Mouse (Mus musculus): Measurements from ENCODE around the gene Zfp874b. TPM values are rescaled to one million over a fixed set of nuclear protein-coding genes. Genes with fewer than 3 reads are reported as not detected.

Zfp874b gene
- polyA plus RNA-seq (2017; shearing (Covaris generic)): 10 to 100 TPM in 1 of 2 experiments, 1 to 10 TPM in 1; 10.0 to 15.0 TPM

DNA sequence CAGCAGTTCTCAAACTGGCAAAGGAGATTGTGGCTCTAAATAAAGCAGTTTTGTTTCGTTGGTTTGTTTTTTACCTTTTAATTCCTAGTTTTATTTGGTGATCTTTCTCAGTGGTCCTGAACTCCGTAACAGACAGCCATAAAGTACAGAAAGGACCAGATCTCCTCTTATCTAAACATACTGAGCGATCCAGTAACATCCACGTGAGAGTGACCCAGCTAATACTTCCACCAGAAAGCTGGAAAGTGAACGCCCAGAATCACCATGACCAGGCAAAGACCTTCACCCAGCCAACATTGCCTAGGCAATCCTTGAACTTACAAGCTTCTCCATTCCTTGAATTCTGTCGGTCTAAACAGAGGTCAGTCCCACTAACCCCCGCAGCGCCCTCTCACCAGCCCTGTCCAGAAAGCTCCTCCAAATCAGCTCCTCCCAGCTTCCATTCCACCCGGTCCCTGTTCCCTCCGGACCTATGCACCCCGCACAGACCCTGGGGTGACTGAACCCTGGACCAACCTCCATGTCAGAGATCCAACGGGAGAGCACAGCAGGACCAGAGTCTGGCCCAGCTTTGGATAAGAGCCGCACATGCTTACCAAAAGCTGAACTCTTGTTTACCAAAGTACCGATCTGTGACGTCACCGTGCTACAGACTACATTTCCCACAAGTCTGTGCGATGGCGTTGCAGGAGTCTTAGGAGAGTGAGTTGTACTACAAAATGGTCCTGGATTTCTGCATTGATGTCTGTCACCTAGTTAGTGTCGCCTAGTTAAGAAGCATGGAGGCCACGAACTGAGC is at the start of gene Zfp874b:
Gene Zfp874b, minus strand, starts transcription at position 634 of the 799 bp plus-strand sequence.

DNA sequence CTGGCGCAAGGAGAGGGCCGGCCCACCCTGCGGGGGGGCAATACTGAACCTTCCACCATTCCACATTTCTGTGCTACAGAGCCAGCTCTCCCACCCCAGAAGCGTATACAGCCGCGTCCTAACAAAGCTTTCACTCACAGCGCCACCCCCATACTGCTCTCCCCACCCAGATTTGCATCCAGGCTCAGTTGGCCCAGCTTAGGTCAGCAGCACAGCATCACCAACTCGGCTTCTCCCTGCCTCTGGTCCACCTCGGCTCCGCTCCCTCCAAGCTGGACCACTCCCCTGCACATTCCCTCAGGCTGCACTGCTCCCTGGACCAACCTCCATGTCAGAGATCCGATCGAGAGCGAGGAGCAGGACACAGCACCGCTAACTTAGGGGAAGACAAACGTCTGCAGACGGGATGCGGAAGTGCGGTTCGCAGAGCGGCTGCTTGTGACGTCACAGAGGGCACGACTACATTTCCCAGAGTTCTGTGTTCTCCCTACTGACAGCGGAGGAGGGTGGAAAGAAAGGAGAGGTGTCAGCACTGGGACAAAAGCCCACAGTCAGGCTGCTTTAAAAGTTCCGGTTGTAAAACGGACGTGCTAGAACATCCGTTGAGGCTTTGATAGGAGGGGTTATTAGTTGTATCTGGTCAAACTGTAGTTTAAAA is 41.8 kb upstream of the Zfp874b start, which contains the start of the genes Gm26965 and Zfp87:
Gene Gm26965, minus strand, starts transcription at position 399 of the 658 bp plus-strand sequence.
Gene Zfp87, minus strand, starts transcription at position 425 of the 658 bp plus-strand sequence.

DNA sequence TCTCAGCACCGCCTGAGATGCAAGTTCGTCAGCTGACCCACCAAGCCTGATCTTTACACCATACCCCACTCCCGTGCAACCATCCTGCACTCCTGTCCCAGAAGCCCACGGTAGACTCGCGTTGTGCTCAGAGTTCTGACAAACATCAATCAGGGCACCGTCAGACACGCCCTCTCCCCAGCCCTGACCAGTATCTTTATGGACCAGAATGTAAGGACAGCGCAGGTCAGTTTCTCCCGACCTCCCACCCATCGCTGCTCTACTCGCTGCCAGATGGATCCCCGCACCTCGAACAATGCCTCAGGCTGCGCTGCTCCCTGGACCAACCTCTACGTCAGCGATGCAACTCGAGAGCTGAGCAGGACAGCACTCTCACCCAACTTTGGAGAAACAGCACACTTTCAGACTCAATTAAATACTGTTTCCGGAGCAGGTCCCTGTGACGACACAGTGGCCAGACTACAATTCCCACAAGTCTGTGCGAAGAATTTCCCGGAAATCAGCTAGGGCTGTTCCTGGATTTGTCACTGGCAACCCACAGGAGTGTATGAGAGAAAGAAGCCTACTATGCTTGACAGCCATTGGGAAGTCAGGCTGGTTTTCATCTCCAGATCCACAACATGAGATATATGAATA is 16.1 kb upstream of the Zfp874b start, which contains the start of gene Zfp58:
Gene Zfp58, minus strand, starts transcription at position 472 of the 636 bp plus-strand sequence.

DNA sequence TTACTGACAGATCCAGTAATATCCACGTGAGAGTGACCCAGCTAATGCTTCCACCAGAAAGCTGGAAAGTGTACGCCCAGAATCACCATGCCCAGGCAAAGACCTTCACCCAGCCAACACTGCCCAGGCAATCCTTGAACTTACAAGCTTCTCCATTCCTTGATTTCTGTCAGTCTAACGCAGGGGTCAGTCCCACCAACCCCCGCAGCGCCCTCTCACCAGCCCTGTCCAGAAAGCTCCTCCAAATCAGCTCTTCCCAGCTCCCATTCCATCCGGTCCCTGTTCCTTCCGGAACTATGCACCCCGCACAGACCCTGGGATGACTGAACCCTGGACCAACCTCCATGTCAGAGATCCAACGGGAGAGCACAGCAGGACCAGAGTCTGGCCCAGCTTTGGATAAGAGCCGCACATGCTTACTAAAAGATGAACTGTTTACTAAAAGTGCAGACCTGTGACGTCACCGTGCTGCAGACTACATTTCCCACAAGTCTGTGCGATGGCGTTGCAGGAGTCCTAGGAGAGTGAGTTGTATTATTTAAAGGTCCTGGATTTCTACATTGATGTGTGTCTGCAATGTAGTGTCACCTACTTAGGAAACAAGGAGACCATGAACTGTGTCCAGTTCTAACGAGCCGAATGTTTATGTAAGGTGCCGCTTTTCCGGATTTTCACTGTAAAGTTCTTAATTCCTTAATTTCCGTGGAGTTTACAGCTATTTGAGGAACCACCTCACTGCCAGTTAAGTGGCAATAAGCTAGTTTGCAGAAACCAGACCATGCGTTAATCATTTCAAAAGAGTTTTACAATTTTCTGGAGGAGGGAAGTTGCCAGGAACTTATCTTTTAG is 32.7 kb downstream of the Zfp874b start, which contains the start of gene Zfp874a:
Gene Zfp874a, minus strand, starts transcription at position 453 of the 849 bp plus-strand sequence.

Other genes starting within 250 kb of the Zfp874b start
- 1 to 10 TPM in 1 of 2 experiments, under 1 TPM in 1; 0.58 to 2.5 TPM for gene Zfp458, start 205.8 kb downstream of the Zfp874b start, polyA plus RNA-seq (2017; shearing (Covaris generic))
- under 1 TPM in 1 of 2 experiments, not detected in 1; 0.68 TPM for gene Zfp457, start 177.8 kb downstream of the Zfp874b start, polyA plus RNA-seq (2017; shearing (Covaris generic))
- 1 to 10 TPM; 5.3 to 5.8 TPM for gene Zfp595, start 151.7 kb downstream of the Zfp874b start, polyA plus RNA-seq (2017; shearing (Covaris generic))
- 1 to 10 TPM; 1.1 to 1.8 TPM for gene Gm28044, start 123.7 kb downstream of the Zfp874b start, polyA plus RNA-seq (2017; shearing (Covaris generic))
- gene Zfp953, start 123.7 kb downstream of the Zfp874b start, polyA plus RNA-seq (2017; shearing (Covaris generic)): 1 to 10 TPM; 2.5 to 4.7 TPM
- gene Gm28041, start 108.5 kb downstream of the Zfp874b start, polyA plus RNA-seq (2017; shearing (Covaris generic)): 1 to 10 TPM; 1.1 to 1.5 TPM
- gene Zfp456, start 108.4 kb downstream of the Zfp874b start, polyA plus RNA-seq (2017; shearing (Covaris generic)): 1 to 10 TPM; 3.6 to 7.3 TPM
- gene Zfp429, start 84.4 kb downstream of the Zfp874b start, polyA plus RNA-seq (2017; shearing (Covaris generic)): 10 to 100 TPM; 20.7 to 23.9 TPM
- 1 to 10 TPM; 4.0 to 6.1 TPM for gene Zfp459, start 62.8 kb downstream of the Zfp874b start, polyA plus RNA-seq (2017; shearing (Covaris generic))
- gene Zfp874a, start 32.6 kb downstream of the Zfp874b start, polyA plus RNA-seq (2017; shearing (Covaris generic)): 10 to 100 TPM; 10.2 to 15.6 TPM
- 10 to 100 TPM; 11.8 to 17.4 TPM for gene Zfp58, start 16.3 kb upstream of the Zfp874b start, polyA plus RNA-seq (2017; shearing (Covaris generic))
- gene Gm26965, start 41.9 kb upstream of the Zfp874b start, polyA plus RNA-seq (2017; shearing (Covaris generic)): not detected
- gene Zfp87, start 41.9 kb upstream of the Zfp874b start, polyA plus RNA-seq (2017; shearing (Covaris generic)): 10 to 100 TPM; 35.4 to 69.7 TPM
- 10 to 100 TPM; 15.1 to 17.3 TPM for gene Zfp748, start 69.6 kb upstream of the Zfp874b start, polyA plus RNA-seq (2017; shearing (Covaris generic))
- gene Zfp729b, start 125.4 kb upstream of the Zfp874b start, polyA plus RNA-seq (2017; shearing (Covaris generic)): 1 to 10 TPM; 6.4 to 8.2 TPM
- gene Gm49345, start 153.5 kb upstream of the Zfp874b start, polyA plus RNA-seq (2017; shearing (Covaris generic)): 1 to 10 TPM; 2.9 to 6.0 TPM
- gene Zfp729a, start 153.5 kb upstream of the Zfp874b start, polyA plus RNA-seq (2017; shearing (Covaris generic)): 1 to 10 TPM; 5.0 to 8.2 TPM
- 10 to 100 TPM; 17.8 to 25.1 TPM for gene Zfp738, start 202.8 kb upstream of the Zfp874b start, polyA plus RNA-seq (2017; shearing (Covaris generic))
- gene Zfp65, start 244.9 kb upstream of the Zfp874b start, polyA plus RNA-seq (2017; shearing (Covaris generic)): 1 to 10 TPM; 7.8 to 9.3 TPM

Measured in activated CD4-positive, CD25-positive, alpha-beta regulatory T cell (primary cell).